Mouse (Mus musculus) spleen, postnatal 4 days (tissue): ENCODE data around the gene Hinfp.
A peak's percentile ranks its signal among the peaks of the same experiment; 100 is the strongest.
"Not testable (repeated sequence)": the region's sequence is repeated elsewhere in the genome, so short reads cannot be mapped to it uniquely, and the experiment has no call there.

Source experiments
- DNase-seq, 2 experiments: peaks; one replicate each; pipeline ENCODE4 v3.0.0; 2022; ENCODE audit warnings: low spot score in 2 of 2

Gene Hinfp

DNA sequence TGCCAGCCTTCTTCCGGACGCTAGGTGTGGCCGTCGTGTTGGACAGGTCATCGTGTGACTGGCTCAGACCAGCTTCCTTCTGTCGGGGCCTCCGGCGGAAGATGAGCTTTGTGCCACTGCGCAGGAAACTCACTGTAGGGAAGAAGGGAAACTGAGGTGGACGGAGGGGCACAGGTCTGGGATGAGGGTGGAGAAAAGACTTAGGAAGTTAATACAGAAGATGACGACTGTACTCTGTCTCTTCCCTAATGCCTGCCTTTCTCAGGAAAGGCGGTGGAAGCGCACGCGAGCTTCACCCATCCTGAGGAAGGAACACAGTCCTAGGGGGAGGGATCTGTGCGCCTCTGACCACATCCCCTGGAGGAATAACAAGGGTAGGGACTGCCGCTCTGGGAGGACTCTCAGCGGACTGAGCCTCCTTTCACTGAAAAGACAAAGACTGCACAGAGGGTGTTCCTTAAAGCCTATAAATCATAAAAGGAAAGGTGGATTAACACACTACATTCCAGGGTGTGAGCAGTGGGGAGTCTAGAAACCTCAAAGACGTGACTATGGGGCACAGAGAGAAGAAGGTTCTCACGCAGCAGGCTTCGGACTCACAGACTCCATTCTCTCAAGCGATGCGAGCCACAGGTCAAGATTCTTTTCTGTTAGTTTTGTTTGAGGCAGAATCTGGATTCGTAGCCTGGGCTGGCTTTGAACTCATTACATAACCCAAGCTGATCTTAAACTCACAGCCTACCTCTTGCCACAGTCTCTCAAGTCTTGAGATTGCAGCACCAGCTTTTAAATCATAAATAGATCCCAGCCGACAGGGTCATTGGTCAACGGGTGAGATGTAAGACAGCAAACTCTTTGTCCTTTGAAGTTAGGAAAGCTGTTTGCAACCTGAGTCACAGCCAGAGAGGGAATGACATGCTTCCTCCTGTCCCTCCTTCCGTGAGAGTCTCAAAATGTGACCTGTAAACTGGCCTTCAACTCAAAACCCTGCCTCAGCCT, 6.0 kb upstream of the Hinfp start:
- DNase-seq: no peak

GRCm38 (mm10) chr9:44310750-44311135, 5.3 kb upstream of the Hinfp start:
- no peak for DNase-seq

- DNase-seq: no peak
These were observed 4.3 kb upstream of the Hinfp start for GRCm38 (mm10) chr9:44309756-44310155.

DNA sequence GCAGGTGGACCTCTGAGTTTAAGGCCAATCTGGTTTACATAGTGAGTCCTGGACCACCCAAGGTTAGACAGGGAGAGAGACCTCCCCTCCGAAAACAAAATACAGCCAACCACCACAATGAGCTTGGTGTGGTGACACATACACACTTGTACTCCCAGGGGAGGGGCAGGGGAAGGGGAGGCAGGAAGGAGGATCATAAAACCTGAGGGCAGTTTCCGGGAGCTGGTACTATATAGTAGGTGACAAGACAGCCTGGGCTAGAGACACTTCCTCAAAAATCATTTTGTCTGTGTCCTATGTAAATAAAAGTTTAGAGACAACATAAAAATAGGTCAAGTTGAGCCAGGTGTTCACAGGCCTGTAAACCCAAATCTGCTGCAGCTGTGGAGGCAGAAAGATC, 1.8 kb upstream of the Hinfp start:
- DNase-seq: no peak

DNA sequence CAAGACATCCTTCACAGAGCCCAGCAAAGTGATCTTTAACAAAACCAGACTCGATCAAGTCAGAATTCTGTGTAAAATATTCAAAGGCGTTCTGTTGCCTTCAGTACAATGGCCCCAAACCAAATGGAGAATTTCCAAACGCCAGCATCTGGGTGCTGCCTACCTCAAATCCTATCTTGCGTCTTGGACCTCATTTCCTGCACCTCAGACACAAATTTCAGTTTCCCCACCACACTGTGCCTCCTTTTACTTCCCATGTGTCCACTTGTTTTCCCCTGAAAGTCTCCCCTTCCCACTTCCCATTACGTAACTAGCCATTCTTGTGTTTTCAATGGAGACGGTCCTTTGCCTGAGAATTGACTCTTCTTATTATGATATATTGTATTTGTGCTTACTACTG, 1.1 kb upstream of the Hinfp start:
- no peak for DNase-seq

DNA sequence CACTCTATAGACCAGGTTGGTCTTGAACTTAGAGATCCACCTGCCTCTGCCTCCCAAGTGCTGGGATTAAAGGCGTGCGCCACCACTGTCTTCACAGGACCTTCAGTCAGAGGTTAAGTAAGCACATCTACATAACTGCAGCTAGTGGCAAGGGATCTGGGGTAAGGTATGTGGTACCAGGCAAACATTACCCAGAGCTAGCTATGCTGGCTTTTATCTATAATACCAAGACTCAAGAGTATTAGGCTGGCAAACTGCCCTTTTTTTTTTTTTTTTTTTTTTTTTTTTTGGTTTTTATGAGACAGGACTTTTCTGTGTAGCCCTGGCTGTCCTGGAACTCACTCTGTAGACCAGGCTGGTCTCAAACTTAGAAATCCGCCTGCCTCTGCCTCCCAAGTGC, 5.5 kb downstream of the Hinfp start:
- DNase-seq: not testable (repeated sequence)

DNA sequence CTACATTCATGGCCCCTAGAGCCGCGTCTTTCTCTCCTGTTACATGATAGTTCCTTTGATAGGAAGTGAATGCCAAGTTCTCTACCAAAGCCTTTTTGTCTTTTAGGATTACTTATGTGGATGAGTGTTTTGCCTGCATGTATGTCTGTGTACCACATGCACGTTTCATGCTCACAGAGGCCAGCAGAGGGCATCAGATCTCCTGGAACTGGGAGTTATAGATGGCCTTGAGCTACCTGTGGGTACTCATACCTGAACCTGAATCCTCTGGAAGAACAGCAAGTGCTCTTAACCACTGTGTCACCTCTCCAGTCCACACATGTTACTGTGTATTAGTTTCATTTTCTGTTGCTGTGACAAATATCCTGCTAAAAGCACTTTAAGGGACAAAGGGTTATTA, 13.0 kb downstream of the Hinfp start:
- DNase-seq: peak in 1 of 2 experiments; percentile 63

DNA sequence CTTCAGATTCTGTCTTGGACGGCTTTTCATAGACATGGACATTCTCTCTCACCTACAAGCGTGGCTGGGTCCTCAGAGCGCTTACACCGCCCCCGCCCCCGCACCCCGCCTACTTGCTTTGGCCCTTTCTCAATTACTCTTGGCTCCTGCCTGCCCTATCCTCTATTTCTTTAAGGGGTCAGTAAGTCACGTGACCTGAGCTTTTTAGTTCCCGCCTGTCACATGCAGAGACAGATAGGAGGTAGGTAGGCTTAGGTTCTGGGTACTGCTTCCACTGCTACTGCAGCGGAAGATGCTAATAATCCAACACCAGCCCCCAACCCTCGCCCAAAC, 16.5 kb downstream of the Hinfp start:
- no peak for DNase-seq

DNA sequence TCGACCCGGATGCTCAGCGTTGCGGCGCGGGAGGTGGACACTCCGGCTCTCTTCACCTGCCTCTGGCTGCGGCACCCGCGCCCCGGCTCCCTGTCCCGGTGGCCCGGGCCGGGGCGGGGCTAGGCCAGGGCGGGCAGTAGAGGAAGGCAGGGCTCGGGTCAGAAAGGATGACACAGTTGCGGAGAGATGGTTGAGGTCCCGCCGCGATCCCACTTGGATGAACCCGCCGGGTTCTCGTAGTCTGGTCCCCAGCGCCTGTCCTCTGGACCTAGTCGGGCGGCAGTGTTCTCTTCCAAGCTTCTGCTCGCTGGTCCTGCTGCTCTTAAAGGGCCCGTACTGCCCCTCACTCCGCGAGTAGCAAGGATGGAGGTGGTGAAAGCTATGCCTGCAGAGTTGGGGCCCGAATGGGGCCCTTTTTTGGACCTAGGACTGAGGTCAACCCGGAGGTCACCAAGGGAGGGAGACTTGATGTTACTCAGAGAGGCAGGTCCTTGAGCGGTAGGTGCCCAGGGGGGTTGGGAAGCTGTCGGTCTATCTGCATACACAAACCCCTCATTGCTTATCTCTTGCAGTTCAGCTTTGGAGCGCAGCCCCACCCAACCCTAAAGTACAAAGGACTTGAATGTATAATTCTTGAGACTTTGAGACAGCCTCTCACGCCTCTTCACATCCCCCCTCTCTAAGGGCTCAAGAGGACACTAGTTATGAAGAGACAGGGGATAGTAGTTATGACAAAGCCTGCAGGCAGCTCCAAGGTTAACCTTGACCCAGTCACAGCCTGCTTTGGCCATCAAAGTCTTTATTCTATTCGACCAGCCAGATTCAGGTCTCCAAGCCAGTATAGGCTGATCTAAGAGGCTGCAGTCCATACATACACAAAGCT, 17.2 kb downstream of the Hinfp start, which contains the start of gene Abcg4:
Gene Abcg4, minus strand, starts transcription at position 540 of the 883 bp plus-strand sequence.
- DNase-seq: peak; percentile 75 to 86

- peak; percentile 60 to 81 for DNase-seq
These were observed 17.9 kb downstream of the Hinfp start for GRCm38 (mm10) chr9:44287401-44288075.

GRCm38 (mm10) chr9:44287003-44287400, 18.5 kb downstream of the Hinfp start:
- DNase-seq: peak; percentile 40 to 77

- DNase-seq: peak; percentile 73 to 82
These were observed 19.1 kb downstream of the Hinfp start for GRCm38 (mm10) chr9:44286256-44286850.

DNA sequence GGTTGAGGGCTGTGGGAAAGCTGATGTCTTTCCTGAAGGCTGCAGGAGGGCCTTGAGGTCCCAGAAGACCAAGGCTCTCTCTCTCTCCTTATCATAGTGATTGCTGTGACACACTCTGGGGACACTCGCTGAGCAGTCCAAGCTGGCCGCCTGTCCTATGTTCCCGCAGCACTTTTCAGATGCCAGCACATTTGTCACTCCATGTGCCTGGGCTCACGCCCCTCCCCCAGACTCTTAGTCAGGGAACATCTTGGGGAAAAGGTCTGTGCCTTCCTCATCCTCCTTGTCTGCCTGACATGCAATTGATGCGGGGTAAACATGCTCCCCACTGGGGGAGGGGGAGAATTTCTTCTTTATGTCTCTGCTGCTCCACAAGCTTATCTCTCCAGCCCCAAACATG, 22.3 kb downstream of the Hinfp start:
- DNase-seq: no peak

DNA sequence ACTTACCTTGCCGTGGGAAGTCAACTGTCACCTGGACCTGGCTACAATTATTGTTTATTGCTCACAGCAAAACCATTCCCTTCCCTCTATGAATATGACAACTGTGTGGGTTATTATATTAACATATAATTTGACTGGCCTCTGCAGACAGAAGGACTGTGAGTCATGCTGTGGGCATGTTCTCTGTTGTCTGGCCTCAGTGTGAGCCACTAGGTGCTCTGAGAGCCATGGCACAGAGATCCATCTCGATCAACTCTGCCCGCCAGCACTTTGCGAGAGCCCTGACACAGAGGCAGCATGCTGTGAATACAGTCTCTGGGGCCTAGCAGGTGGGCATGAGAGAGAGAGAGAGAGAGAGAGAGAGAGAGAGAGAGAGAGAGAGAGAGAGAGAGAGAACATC, 35.5 kb downstream of the Hinfp start:
- no peak for DNase-seq

- peak in 1 of 2 experiments; percentile 53 for DNase-seq
These were observed 36.4 kb downstream of the Hinfp start for GRCm38 (mm10) chr9:44269077-44269476.

DNA sequence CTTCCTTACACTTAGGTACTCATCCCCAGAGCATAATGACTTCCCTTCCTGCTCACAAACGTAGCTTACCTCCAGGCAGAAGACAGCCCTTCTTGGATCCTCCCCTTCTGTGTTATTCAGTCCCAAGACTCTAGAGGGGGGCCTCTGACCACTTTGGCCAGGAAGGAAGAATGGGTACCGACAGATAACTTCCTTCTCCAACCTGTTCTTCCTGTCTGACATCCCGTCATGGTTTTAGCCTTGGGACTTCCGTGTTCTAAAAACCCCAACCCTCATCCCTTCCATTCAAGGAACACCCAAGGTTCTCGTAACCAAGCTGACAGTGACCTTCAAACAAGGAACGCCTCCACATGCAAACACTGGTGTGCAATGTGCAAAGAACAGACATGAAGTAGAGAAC, 37.0 kb downstream of the Hinfp start, which contains the start of gene Nlrx1:
Gene Nlrx1, minus strand, starts transcription at position 168 of the 400 bp plus-strand sequence.
- peak in 1 of 2 experiments; percentile 37 for DNase-seq

DNA sequence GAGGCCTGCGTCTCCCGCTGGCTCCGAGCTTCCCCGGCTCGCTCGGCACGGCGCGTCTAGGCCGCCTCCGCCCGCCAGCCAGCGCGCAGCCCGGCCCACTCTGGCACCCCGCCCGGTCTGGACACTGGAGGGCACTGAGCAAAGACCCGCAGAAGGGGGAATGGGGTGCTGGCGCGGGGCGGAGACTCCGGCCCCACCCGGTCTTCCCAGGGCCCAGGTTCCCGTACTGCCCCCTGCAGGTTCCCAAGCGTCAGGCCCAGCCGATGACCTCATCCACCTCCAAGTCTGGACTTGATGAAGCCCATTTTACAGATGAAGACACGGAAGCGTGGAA, 37.5 kb downstream of the Hinfp start:
- peak; percentile 86 to 93 for DNase-seq

GRCm38 (mm10) chr9:44267319-44268026, 38.0 kb downstream of the Hinfp start:
- DNase-seq: peak in 1 of 2 experiments; percentile 17

DNA sequence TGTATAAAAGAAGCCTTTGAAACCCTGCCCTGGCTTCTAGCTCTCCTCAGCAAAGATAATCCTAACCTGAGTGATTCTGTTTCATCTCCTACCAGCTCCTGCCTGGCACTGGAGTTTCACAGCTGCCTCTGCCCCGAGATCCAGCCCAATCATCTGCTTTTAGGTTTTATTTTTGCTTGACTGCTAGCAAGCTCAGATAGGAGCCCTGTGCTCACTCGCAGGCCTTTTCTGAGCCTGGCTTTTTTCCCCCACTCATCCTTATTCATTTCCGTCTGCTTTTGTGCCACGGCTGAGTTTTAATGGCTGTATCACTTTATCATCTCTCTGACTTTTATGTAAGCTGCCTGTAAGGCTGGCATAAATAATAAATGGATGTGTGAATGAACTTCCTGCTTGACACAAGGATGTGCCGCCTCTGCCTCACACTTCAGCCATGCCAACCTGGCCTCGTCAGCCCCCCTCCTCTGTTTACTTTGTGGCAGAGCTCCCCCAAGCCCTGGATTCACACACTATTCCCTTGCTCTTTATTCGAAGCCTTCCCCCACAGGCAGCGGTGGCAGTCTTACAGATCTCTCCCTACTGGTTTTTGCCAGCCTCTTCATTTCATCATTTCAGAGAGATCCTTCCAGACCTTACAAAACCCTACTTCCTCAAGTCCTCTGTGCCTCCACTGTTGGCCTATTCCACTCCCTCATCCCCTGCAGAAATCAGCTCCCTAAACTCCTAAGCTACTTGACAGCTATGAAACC, 38.8 kb downstream of the Hinfp start:
- DNase-seq: no peak

GRCm38 (mm10) chr9:44261388-44261787, 44.1 kb downstream of the Hinfp start:
- DNase-seq: no peak
